Mouse (Mus musculus): ENCODE data around the gene Gm5891.
"Not testable (repeated sequence)": the region's sequence is repeated elsewhere in the genome, so short reads cannot be mapped to it uniquely, and the experiment has no call there.

Gm5891 gene

GRCm38 (mm10) chr7:21921191-21921590, at the start of gene Gm5891:
TSS of gene Gm5891 (minus strand) at chr7:21921291.
- not testable (repeated sequence) for DNase-seq (ENCODE audit: low spot score)
